Mouse (Mus musculus) left cerebral cortex, postnatal 14 days (tissue): ENCODE data around the gene Arid1b. TPM values are rescaled to one million over a fixed set of nuclear protein-coding genes. Genes with fewer than 3 reads are reported as not detected.

Source experiments
- DNase-seq, 2 experiments: peaks; one replicate each; pipeline ENCODE4 v3.0.0; 2021 to 2022; ENCODE audit warnings: low spot score in 2 of 2, mixed read lengths in 1 of 2
- intact Hi-C: fragments of 180-260 bp; cut with DNase I; formaldehyde crosslinking; loops from one replicate; pipeline ENCODE4 v1.15.1; 2025
- total RNA-seq, 2 experiments: library from RNA; stranded (reverse); gene quantifications; 2 replicates each; pipeline ENCODE4 v1.2.3; 2021

Gene Arid1b
- total RNA-seq, 2 experiments from 2014 or later = 77.7 to 79.6 TPM

DNA sequence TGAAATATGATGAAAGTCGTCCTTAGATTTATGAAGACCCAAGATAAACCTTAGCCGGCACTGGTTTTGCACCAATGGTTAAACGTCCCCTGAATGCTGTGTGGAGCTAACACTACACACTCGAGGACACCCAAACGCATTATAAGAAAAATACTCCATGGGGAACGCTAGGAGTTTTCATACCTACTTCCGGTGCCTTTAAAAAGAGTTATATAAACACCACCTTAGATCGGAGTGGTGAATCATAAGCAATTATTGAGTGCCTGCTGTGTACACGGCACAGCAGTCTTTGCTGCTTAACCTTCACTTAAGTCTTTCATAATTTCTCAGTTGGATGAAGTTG is 664 bp upstream of the Arid1b start:
- no peak for DNase-seq
- intact Hi-C loops = loop anchor here (5.0 to 10.0 kb wide), 2 partner anchors 216 to 411 kb away; no protein-coding TSS in a partner anchor

DNA sequence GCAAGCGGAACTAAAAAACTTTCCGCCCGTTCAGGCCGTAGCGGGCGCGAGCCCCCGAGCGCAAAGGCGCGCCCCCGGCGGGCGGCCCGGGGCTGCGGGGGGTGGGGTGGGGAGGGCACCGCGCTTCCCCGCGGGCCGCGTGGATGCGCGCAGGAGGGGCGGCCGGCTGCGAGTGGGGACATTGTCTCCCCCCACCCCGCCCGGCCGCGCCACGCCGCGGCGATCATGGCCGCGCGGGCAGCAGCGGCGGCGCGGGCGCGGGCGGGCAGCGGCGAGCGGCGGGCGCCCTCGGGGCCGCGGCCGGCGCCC is 326 bp downstream of the Arid1b start:
- intact Hi-C loops = loop anchor here (1.0 to 10.0 kb wide), 3 partner anchors 86 to 410 kb away; no protein-coding TSS in a partner anchor

DNA sequence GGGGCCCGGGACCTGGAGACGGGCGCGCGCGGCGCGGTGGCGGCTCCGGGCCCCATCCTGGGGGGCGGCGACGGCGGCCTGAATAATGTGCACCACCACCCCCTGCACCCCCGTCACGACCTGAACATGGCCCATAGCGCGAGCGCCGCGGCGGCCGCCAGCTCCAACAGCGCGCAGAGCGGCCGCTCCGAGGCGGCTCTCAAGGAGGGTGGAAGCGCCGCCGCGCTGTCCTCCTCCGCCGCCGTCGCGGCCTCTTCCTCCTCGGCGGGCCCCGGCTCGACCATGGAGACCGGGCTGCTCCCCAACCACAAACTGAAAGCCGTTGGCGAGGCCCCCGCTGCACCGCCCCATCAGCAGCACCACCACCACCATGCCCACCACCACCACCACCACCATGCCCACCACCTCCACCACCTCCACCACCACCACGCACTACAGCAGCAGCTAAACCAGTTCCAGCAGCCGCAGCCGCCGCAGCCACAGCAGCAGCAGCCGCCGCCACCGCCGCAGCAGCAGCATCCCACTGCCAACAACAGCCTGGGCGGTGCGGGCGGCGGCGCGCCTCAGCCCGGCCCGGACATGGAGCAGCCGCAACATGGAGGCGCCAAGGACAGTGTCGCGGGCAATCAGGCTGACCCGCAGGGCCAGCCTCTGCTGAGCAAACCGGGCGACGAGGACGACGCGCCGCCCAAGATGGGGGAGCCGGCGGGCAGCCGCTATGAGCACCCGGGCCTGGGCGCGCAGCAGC is 855 bp downstream of the Arid1b start:
- DNase-seq = peak; percentile 63 to 67
- intact Hi-C loops = loop anchor here (1.0 to 10.0 kb wide), 4 partner anchors 87 to 410 kb away; no protein-coding TSS in a partner anchor

More for the DNA sequence above, 326 bp downstream of the Arid1b start:
- DNase-seq = peak in 1 of 2 experiments; percentile 38

DNA sequence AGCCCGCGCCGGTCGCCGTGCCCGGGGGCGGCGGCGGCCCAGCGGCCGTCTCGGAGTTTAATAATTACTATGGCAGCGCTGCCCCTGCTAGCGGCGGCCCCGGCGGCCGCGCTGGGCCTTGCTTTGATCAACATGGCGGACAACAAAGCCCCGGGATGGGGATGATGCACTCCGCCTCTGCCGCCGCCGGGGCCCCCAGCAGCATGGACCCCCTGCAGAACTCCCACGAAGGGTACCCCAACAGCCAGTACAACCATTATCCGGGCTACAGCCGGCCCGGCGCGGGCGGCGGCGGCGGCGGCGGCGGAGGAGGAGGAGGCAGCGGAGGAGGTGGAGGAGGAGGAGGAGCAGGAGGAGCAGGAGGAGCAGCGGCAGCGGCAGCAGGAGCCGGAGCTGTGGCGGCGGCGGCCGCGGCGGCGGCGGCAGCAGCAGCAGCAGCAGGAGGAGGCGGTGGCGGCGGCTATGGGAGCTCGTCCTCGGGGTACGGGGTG is 1.5 kb downstream of the Arid1b start:
- peak; percentile 57 to 73 for DNase-seq

GRCm38 (mm10) chr17:4996121-4996813 is 2.1 kb downstream of the Arid1b start:
- DNase-seq = no peak
- intact Hi-C loops = loop anchor here (5.0 to 10.0 kb wide), 2 partner anchors 196 to 409 kb away; no protein-coding TSS in a partner anchor

More for the DNA sequence above, 1.5 kb downstream of the Arid1b start:
- intact Hi-C loops = loop anchor here (5.0 to 10.0 kb wide), 2 partner anchors 197 to 409 kb away; no protein-coding TSS in a partner anchor

DNA sequence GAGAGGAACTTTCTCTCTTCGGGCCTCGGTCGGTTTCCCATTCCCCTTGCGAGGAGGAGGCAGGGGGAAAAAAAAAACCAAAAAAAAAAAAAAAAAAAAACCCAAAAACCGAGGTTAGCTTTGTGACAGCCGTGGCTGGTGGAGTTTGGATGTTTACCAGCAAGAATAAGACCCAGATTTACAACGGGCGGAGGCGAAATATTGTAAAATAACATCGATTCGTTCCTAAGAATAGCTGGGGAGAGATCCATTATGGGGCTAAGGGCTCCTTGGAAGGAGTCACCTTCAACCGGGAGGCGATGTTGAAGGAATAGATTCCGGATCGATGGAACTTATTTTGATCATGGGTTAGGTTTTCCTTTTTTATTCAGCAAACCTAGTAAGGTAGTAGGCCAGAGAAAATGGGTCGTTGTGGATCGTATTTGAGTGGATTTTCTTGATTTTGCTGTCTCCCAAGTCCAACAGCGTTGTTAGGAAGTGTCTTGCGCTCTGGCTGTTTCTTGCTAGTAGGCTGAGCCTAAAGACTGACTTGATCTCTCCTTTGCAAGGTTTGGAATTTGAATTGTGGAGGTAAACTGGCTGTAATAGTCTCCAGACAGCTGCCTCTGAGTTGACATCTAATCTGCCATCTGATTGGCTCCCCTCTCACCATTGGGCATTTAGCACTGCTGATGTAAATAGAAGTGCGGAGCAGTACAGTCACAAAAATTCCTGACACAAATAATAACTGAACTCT is 2.9 kb downstream of the Arid1b start:
- intact Hi-C loops = loop anchor here (5.0 to 10.0 kb wide), 2 partner anchors 195 to 408 kb away; no protein-coding TSS in a partner anchor
- DNase-seq = peak; percentile 59 to 63

- DNase-seq = no peak
- intact Hi-C loops = loop anchor here (5.0 to 10.0 kb wide), 2 partner anchors 194 to 407 kb away; no protein-coding TSS in a partner anchor
Observed at GRCm38 (mm10) chr17:4997968-4998367, 3.8 kb downstream of the Arid1b start.

DNA sequence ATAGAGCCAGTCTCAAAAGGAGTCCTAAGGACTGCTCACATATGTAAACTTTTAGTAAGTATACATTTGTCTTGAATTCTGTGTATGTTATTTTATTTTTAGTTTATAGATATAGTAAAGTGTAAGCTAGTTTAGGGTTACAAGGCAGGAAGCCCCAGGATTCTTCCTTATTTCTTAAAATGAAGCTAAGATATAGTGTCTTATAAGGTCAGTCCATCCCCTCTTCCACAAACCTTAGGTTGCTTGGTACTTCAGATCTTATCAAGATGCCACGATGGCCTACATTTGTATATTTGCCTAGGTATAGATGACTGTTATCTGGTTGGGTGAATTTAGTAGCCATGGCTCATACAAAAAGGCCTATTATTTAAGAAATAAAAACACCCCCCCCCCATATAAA is 5.1 kb downstream of the Arid1b start:
- DNase-seq = no peak
- intact Hi-C loops = loop anchor here (5.0 to 10.0 kb wide), 2 partner anchors 193 to 406 kb away; no protein-coding TSS in a partner anchor

DNA sequence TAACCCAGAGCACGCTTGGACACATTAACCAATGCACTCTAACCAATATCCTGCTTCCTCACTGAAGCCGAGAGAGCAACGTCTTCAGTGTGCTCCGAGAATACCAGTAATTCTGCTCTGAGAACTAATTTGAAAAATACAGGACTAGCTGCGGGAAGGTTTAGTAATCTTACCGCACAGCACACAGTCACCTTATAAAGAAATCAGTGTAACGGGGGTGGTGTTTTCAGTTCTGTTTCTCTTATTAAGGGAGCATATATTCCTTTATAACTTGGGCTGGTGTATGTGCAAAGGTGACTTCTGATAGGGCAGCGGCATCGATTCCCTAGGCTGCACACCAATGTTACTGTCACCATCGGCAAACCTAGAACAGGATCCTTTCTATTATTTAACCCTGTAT is 5.9 kb downstream of the Arid1b start:
- DNase-seq = no peak
- intact Hi-C loops = loop anchor here (10.0 kb wide), 1 partner anchor 85 kb away; no protein-coding TSS in a partner anchor

- intact Hi-C loops = loop anchor here (10.0 kb wide), 1 partner anchor 84 kb away; no protein-coding TSS in a partner anchor
- DNase-seq = no peak
Observed at GRCm38 (mm10) chr17:5000871-5001270, 6.7 kb downstream of the Arid1b start.

DNA sequence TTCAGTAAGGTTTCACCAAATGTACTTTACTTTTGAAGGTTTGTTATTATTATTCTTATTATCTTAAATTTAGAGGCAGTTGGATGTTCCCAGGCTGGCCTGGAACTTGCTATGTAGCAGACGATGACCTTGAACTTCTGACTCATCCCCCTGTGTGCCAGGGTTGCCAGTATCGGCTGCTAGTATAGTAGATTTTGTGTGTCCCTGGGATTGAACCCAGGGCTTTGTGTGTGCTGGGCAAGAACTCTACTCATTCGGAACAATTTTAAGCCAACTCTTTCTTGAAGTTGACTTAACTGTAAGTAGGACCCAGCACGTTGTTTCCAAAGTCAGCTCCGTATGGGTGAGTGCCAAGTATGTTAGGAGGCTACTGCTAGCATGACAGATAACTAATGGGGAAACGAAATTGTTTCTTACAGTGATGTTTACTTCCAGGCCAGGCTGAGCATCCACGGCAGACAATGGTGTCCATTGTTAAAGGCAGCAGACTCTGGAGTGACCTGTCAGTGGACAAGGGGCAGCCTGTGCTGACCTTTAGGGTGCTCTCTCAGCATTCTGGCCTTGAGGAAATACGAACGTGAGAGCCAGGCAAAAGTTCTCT is 7.5 kb downstream of the Arid1b start:
- intact Hi-C loops = loop anchor here (10.0 kb wide), 1 partner anchor 83 kb away; no protein-coding TSS in a partner anchor

GRCm38 (mm10) chr17:5002937-5003508 is 8.9 kb downstream of the Arid1b start:
- peak in 1 of 2 experiments; percentile 38 for DNase-seq
- intact Hi-C loops = loop anchor here (10.0 kb wide), 1 partner anchor 82 kb away; no protein-coding TSS in a partner anchor

More for the DNA sequence above, 7.5 kb downstream of the Arid1b start:
- no peak for DNase-seq

- intact Hi-C loops = loop anchor here (10.0 kb wide), 1 partner anchor 81 kb away; no protein-coding TSS in a partner anchor
- DNase-seq = no peak
Observed at GRCm38 (mm10) chr17:5004266-5004665, 10.1 kb downstream of the Arid1b start.

GRCm38 (mm10) chr17:5004706-5005105 is 10.6 kb downstream of the Arid1b start:
- intact Hi-C loops = loop anchor here (10.0 kb wide), 1 partner anchor 80 kb away; no protein-coding TSS in a partner anchor
- no peak for DNase-seq

DNA sequence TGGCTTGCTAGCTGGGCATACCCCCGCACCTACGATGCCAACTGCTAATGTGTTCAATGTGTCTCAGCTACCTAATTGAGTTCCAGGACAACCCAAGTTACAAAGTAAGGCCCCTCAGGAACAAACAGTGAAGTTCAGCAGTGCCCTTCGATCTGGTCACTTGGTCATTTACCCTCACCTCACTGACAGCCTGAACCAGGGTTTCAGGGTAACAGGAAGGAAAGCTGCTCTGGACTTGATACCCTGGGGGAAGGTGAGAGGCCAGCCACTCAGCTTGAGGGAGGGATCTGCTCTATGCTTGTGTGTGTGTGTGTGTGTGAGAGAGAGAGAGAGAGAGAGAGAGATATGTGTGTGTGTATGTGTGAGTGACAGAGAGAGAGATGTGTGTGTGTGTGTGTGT is 11.2 kb downstream of the Arid1b start:
- intact Hi-C loops = loop anchor here (10.0 kb wide), 1 partner anchor 80 kb away; no protein-coding TSS in a partner anchor
- DNase-seq = no peak

DNA sequence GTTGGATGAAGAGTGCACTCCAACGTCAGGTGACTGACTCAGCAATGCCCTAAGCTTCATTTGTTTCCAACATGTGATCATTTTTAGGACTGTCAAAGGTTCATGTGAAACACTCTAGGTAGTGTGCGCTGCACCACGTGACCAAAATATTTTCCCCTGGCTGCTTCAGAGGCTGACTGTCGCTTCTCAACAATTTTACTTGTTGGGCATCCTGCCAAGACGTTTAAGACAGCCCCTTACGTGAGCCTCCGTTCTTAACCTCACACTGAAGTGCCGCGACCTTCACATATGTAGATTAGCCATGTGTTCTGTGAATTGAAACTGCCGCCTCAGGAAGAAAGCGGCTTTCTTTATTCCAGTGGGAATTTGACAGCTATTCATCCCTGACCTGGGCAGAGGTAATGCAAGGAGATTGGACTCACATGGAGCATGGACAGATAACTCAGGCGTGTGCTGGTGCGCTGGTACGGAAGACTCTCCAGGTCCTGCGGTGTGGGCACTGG is 13.1 kb downstream of the Arid1b start:
- intact Hi-C loops = loop anchor here (10.0 kb wide), 1 partner anchor 78 kb away; no protein-coding TSS in a partner anchor
- no peak for DNase-seq

DNA sequence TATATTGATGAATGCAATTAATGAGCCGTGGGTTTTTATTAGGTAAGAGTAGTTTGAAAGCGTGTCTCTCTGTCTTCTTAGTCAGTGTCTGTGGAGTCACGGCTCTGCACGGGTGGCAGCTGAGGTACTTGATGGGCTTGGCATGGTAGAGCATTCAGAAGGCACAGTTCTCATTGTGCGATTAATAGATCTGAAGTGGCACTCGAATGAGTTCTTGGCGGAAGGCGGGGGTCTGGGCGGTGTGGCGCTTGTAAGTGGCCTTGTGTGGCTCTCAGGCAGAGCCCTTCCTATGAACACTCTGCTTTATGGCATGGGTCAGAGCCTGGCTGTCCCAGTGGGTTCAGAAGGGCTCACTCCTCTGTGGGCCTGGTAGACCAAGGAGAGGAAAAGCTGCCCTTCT is 14.1 kb downstream of the Arid1b start:
- no peak for DNase-seq
- intact Hi-C loops = loop anchor here (10.0 kb wide), 1 partner anchor 77 kb away; no protein-coding TSS in a partner anchor

DNA sequence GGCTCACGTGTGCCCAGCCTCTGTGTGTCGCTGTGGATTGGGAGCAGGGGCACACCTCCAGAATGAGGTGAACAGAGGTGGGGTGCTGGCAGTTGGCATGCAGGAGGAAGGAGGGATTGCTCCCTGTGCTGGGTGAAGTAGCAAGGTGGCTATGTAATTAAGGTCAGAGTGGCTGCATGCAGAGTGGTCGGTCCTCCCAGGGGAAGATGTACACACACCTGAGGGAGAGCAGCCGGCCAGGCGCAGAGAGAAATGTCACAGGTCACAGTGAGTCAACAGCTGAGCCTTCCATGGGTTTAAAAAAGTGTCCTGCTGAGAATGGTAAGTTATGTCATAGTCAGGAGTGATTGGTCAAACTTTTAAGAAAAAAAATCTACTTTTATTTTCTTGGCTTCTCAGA is 14.6 kb downstream of the Arid1b start:
- DNase-seq = no peak
- intact Hi-C loops = loop anchor here (10.0 kb wide), 1 partner anchor 76 kb away; no protein-coding TSS in a partner anchor
